Mouse (Mus musculus) midbrain, embryonic 10.5 days (tissue): ENCODE data around the gene Eif2b5. TPM values are rescaled to one million over a fixed set of nuclear protein-coding genes. Genes with fewer than 3 reads are reported as not detected.
A peak's percentile ranks its signal among the peaks of the same experiment; 100 is the strongest.

Source experiments
- DNase-seq: peaks from one replicate; pipeline ENCODE4 v3.0.0-alpha.2; 2017; ENCODE audit warnings: low spot score
- H3K27ac ChIP-seq: fragments of 300-500 bp; sonication (generic); replicated peaks from 2 replicates; pipeline ENCODE4 v1.5.1; 2016; ENCODE audit warnings: mild to moderate bottlenecking
- H3K27me3 ChIP-seq: fragments of 300-500 bp; sonication (generic); 2 replicates; pipeline ENCODE4 v1.6.1; 2016; ENCODE audit warnings: low read depth, mild to moderate bottlenecking; ENCODE audit not compliant: poor library complexity, severe bottlenecking
- H3K36me3 ChIP-seq: fragments of 300-500 bp; sonication (generic); 2 replicates; pipeline ENCODE4 v1.6.1; 2016; ENCODE audit warnings: mild to moderate bottlenecking, moderate library complexity
- H3K4me1 ChIP-seq: fragments of 300-500 bp; sonication (generic); 2 replicates; pipeline ENCODE4 v1.6.1; 2016
- H3K4me3 ChIP-seq: fragments of 300-500 bp; sonication (generic); 2 replicates; pipeline ENCODE4 v1.5.1; 2016; ENCODE audit warnings: mild to moderate bottlenecking, moderate library complexity
- H3K9me3 ChIP-seq: fragments of 300-500 bp; sonication (generic); replicated peaks from 2 replicates; pipeline ENCODE4 v1.6.1; 2016; ENCODE audit warnings: mild to moderate bottlenecking
- WGBS: fragments of 180-500 bp; shearing (Covaris S2); methylation state at CpG from one replicate; pipeline ENCODE4 v1.1.7; 2016; 5-methylcytosine and 5-hydroxymethylcytosine counted together
- polyA plus RNA-seq: library from polyadenylated mRNA; unstranded; fragments of >200 nt; fragmentation: Nextera tagmentation; extraction: Ambion mirVana; gene quantifications from 2 replicates; pipeline ENCODE4 v1.2.1, GENCODE M21; 2016

Gene Eif2b5
- polyA plus RNA-seq, 1 experiment from 2014 or later = 151 TPM

DNA sequence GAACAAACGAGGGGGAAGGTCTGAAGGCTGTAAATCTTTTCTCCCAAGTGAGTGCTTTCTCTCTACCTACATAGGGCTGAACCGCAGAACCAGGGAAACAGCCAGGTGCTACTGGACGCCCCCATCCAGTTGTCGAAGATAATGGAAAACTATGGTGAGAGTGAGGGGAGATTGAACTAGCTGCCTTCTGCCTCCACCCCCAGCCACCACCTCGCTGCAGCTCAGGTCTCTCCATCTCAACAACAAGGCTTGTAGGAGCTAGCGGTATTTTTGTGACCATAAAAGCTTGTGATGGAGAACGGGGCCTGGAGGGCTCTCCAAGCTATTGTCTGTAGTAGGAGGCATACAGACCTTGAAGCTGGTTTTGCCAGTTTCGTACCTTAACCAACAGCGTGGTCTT is 50.5 kb downstream of the Eif2b5 start:
- no peaks in the 10 kb centered on the region for H3K9me3 ChIP-seq
- peak overlapping the region; percentile 87 for H3K4me3 ChIP-seq
- no peak for DNase-seq
- peaks cover 18% of the 10 kb centered on the region for H3K4me1 ChIP-seq
- peak overlapping the region; percentile 77 for H3K27ac ChIP-seq
- WGBS = 56% methylated on average over 9 of the region's 9 CpGs
- H3K27me3 ChIP-seq = no peaks in the 10 kb centered on the region
- peaks cover 63% of the 10 kb centered on the region for H3K36me3 ChIP-seq

DNA sequence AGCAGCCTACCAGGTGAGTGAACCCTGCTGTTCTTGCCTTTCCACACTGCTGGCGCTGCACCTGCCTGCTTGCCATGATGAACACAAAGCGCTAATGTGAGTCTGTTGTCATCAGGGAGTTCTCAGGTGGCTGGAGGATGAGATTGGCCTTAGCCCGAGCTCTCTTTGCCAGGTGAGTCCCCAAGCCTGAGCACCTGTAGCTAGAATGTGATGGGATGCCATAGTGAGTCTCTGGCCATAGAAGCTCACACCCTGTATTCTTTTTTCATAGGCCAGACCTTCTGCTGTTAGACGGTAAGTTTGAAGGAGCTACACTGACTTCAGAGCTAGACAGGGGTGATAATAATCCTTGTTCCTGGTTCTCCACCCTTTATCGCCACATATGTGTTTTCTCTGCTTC is 53.1 kb downstream of the Eif2b5 start:
- 95% methylated on average over 5 of the region's 5 CpGs for WGBS
- Histone ChIP-seq H3K4me3 (no peak overlapping the region), H3K27me3 (no peaks in the 10 kb centered on the region), H3K36me3 (peaks cover 62% of the 10 kb centered on the region), H3K9me3 (no peaks in the 10 kb centered on the region), H3K4me1 (peaks cover 18% of the 10 kb centered on the region), H3K27ac (no peak overlapping the region)
- no peak for DNase-seq

DNA sequence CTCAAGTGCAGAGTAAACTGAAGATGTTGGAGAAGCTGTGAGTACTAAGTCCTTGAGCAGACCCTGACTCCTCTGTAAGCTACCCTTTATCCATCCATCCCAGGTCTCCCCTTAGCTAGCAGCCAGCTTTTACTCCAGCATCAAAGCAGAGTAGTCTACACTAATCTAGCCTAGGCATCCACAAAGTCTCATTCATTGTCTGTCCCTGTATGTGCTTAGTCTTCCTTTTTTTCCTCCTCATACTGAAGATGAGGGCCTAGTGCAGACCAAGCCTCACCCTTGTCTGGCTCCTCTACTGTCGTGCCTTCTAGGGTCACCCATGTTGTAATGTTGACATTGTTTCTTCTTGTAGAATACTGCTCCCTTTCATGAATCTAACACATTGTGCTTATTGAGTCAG is 54.0 kb downstream of the Eif2b5 start:
- Histone ChIP-seq H3K4me3 (no peak overlapping the region), H3K36me3 (peaks cover 69% of the 10 kb centered on the region), H3K27me3 (no peaks in the 10 kb centered on the region), H3K27ac (no peak overlapping the region), H3K4me1 (peaks cover 15% of the 10 kb centered on the region), H3K9me3 (no peaks in the 10 kb centered on the region)
- 83% methylated on average over 1 of the region's 1 CpGs for WGBS
- DNase-seq = no peak

DNA sequence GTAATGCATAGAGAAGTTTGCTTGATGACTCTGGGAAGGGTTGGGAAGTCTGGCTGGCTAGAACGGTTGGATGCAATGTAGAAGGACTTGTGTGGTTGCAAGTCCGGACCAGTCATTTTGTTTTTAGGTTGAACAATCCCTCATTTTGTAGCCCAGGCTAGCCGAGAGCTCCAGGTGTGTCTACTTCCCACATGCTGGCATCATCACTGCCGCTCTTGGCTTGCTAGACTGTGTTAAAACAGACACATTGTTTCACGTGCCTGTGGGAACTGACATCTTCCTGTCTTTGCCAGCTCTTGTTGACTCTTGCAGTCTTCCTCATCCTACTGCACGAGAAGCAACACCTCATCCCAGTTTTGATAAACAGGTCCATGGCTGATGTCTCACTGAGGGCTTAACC is 56.4 kb downstream of the Eif2b5 start:
- DNase-seq = no peak
- 92% methylated on average over 6 of the region's 6 CpGs for WGBS
- H3K36me3 ChIP-seq = peaks cover 91% of the 10 kb centered on the region

DNA sequence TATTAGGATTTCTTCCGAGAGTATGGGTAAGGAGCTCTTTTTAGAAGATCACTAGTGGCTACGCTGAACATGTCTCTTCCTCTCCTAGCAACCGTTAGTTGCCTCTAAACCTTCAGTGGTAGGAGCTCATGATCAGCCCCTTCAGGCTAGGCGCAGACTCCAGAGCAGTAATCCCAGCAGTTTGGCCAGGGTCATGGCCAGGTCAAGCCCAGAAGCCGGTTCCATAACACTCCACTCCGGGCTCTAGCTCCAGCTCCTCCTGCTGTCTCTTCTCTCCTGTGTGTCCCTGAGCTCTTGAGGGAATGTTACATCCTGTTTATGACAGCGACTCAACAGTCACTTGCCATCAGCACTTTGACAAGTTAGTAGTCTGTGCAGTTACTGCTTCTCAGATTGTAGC is 58.8 kb downstream of the Eif2b5 start:
- no peak for DNase-seq
- 83% methylated on average over 7 of the region's 7 CpGs for WGBS
- Histone ChIP-seq H3K36me3 (peaks cover 92% of the 10 kb centered on the region), H3K9me3 (no peaks in the 10 kb centered on the region), H3K4me3 (no peak overlapping the region), H3K27ac (no peak overlapping the region), H3K4me1 (no peaks in the 10 kb centered on the region), H3K27me3 (no peaks in the 10 kb centered on the region)

More for the DNA sequence above, 56.4 kb downstream of the Eif2b5 start:
- no peaks in the 10 kb centered on the region for H3K27me3 ChIP-seq
- H3K9me3 ChIP-seq = no peaks in the 10 kb centered on the region
- H3K27ac ChIP-seq = no peak overlapping the region
- no peak overlapping the region for H3K4me3 ChIP-seq
- no peaks in the 10 kb centered on the region for H3K4me1 ChIP-seq

Other genes starting within 250 kb of the Eif2b5 start
- gene Parl, start 196.4 kb upstream of the Eif2b5 start, polyA plus RNA-seq = 135 TPM in 2 replicates
- gene Cyp2ab1, start 173.4 kb upstream of the Eif2b5 start, polyA plus RNA-seq = not detected in 2 replicates
- gene Abcc5, start 72.4 kb upstream of the Eif2b5 start, polyA plus RNA-seq = 56.1 and 72.8 TPM in 2 replicates
- 28.5 and 37.5 TPM in 2 replicates for gene Dvl3, start 18.2 kb downstream of the Eif2b5 start, polyA plus RNA-seq
- 711 and 831 TPM in 2 replicates for gene Ap2m1, start 36.7 kb downstream of the Eif2b5 start, polyA plus RNA-seq
- 58.9 and 62.2 TPM in 2 replicates for gene Abcf3, start 49.8 kb downstream of the Eif2b5 start, polyA plus RNA-seq
- gene Vwa5b2, start 90.7 kb downstream of the Eif2b5 start, polyA plus RNA-seq = 1.7 and 4.5 TPM in 2 replicates
- 36.0 and 42.1 TPM in 2 replicates for gene Eef1akmt4, start 112.8 kb downstream of the Eif2b5 start, polyA plus RNA-seq
- gene Gm49333, start 112.8 kb downstream of the Eif2b5 start, polyA plus RNA-seq = not detected in 2 replicates
- gene Alg3, start 112.9 kb downstream of the Eif2b5 start, polyA plus RNA-seq = 59.4 and 61.1 TPM in 2 replicates
- 3.1 and 3.3 TPM in 2 replicates for gene Camk2n2, start 122.5 kb downstream of the Eif2b5 start, polyA plus RNA-seq
- 5.0 and 6.5 TPM in 2 replicates for gene Ece2, start 131.0 kb downstream of the Eif2b5 start, polyA plus RNA-seq
- gene Psmd2, start 152.8 kb downstream of the Eif2b5 start, polyA plus RNA-seq = 527 and 536 TPM in 2 replicates
- 216 and 221 TPM in 2 replicates for gene Eif4g1, start 169.5 kb downstream of the Eif2b5 start, polyA plus RNA-seq
- gene Fam131a, start 194.4 kb downstream of the Eif2b5 start, polyA plus RNA-seq = 8.8 and 11.3 TPM in 2 replicates
- gene Polr2h, start 218.8 kb downstream of the Eif2b5 start, polyA plus RNA-seq = 136 and 148 TPM in 2 replicates
- 12.8 and 16.8 TPM in 2 replicates for gene Clcn2, start 218.9 kb downstream of the Eif2b5 start, polyA plus RNA-seq
- gene Chrd, start 234.3 kb downstream of the Eif2b5 start, polyA plus RNA-seq = 1.5 and 2.0 TPM in 2 replicates
- gene Thpo, start 235.7 kb downstream of the Eif2b5 start, polyA plus RNA-seq = 0.37 and 0.56 TPM in 2 replicates